Mouse (Mus musculus) olfactory bulb, adult 2 months (tissue): ENCODE data around the gene Psmd13. TPM values are rescaled to one million over a fixed set of nuclear protein-coding genes. Genes with fewer than 3 reads are reported as not detected.
"Not testable (repeated sequence)": the region's sequence is repeated elsewhere in the genome, so short reads cannot be mapped to it uniquely, and the experiment has no call there.

Source experiments
- H3K27ac ChIP-seq: fragments of 200-500 bp; 2 replicates; pipeline ENCODE4 v1.5.1; 2012; ENCODE audit warnings: low read depth, low read length; ENCODE audit not compliant: insufficient read depth
- H3K4me1 ChIP-seq: fragments of 200-500 bp; 2 replicates; pipeline ENCODE4 v1.6.1; 2012; ENCODE audit warnings: low read length; ENCODE audit not compliant: control insufficient read depth, insufficient read depth
- H3K4me3 ChIP-seq: fragments of 200-500 bp; 2 replicates; pipeline ENCODE4 v1.5.1; 2012; ENCODE audit warnings: mild to moderate bottlenecking, low read depth, low read length, moderate library complexity; ENCODE audit not compliant: insufficient read depth
- CTCF ChIP-seq: fragments of 200-500 bp; IDR thresholded peaks from 2 replicates; pipeline ENCODE4 v1.5.1; 2012; ENCODE audit warnings: low read depth, mild to moderate bottlenecking, low read length, moderate library complexity; ENCODE audit not compliant: insufficient read depth
- POLR2A ChIP-seq: fragments of 200-500 bp; IDR thresholded peaks from 2 replicates; pipeline ENCODE4 v1.6.1; 2012; ENCODE audit warnings: mild to moderate bottlenecking, low read depth, low read length, moderate library complexity; ENCODE audit not compliant: insufficient read depth
- WGBS: fragments of 180-500 bp; shearing (Covaris S2); methylation state at CpG from one replicate; pipeline ENCODE4 v1.1.7; 2018; 5-methylcytosine and 5-hydroxymethylcytosine counted together
- polyA plus RNA-seq: library from polyadenylated mRNA; stranded (reverse); fragments of >200 nt; gene quantifications from 2 replicates; pipeline ENCODE4 v1.2.4, GENCODE M21; 2012; ENCODE audit warnings: low replicate concordance; ENCODE audit not compliant: missing spikeins, insufficient read depth, insufficient read length

Gene Psmd13
- polyA plus RNA-seq, 1 experiment: not detected

DNA sequence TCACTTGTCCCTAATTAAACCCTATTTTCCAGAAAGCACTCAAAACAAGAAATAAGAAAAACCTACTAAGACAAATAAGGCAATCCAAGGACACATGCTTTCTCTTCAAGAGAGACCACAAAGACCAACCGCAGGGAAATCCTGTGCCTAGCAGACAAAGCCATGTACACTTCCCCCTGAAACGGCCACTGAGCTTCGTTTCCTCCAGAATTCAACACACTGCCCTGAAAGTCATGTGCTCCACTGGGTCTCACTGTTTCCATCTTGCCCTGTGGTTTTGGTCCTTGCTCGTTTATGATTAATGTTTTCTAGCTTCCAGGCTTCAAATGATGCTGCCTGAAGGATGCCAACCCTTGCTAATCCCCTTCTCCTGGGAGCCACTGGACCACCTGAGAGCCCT lies 7.5 kb upstream of the Psmd13 start:
- WGBS: 59% methylated on average over 4 of the region's 4 CpGs
- no peak for TF ChIP-seq CTCF
- TF ChIP-seq POLR2A: no peak

GRCm38 (mm10) chr7:140877364-140877763 lies 4.4 kb upstream of the Psmd13 start:
- no peak overlapping the region for H3K4me3 ChIP-seq
- no peak overlapping the region for H3K27ac ChIP-seq
- 84% methylated on average over 6 of the region's 6 CpGs for WGBS
- H3K4me1 ChIP-seq: peaks cover 3% of the 10 kb centered on the region; the same call in 1 of the 2 replicates
- no peak for TF ChIP-seq CTCF
- no peak for TF ChIP-seq POLR2A

More for the DNA sequence above, 7.5 kb upstream of the Psmd13 start:
- H3K4me1 ChIP-seq: no peaks in the 10 kb centered on the region; the same call in 1 of the 2 replicates
- H3K4me3 ChIP-seq: no peak overlapping the region
- no peak overlapping the region for H3K27ac ChIP-seq

GRCm38 (mm10) chr7:140879355-140879754 lies 2.4 kb upstream of the Psmd13 start:
- Histone ChIP-seq H3K27ac (no peak overlapping the region), H3K4me3 (no peak overlapping the region), H3K4me1 (peaks cover 3% of the 10 kb centered on the region; the same call in 1 of the 2 replicates)
- TF ChIP-seq CTCF: no peak
- TF ChIP-seq POLR2A: no peak
- WGBS: 93% methylated on average over 7 of the region's 7 CpGs

DNA sequence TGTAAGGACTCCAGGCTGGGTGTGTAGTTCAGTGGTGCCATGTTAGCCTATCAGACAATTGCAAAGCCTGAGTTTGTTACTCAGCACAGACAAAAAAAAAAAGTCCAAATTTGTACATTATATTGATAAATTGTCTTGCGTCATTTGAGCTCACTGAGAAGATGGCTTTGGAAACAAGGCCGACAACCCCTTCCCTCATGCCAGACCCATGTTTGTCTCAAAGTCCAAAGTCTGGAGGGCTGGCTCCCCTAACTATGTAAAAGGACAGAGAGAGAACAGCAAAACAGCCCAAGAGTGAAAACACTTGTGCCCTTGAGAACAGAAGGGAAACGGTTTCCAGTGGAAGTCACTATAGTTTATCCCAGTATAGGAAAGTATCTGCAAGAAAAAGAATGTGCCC lies 1.3 kb upstream of the Psmd13 start:
- WGBS: 77% methylated on average over 3 of the region's 3 CpGs
- H3K27ac ChIP-seq: no peak overlapping the region
- no peak overlapping the region for H3K4me3 ChIP-seq
- H3K4me1 ChIP-seq: peaks cover 3% of the 10 kb centered on the region; the same call in 1 of the 2 replicates
- no peak for TF ChIP-seq POLR2A
- TF ChIP-seq CTCF: no peak

GRCm38 (mm10) chr7:140880865-140881515 lies 778 bp upstream of the Psmd13 start:
- 8% methylated on average over 8 of the region's 8 CpGs for WGBS
- Histone ChIP-seq H3K4me3 (peak overlapping the region; percentile 93), H3K27ac (peak overlapping the region; percentile 45; the same call in 1 of the 2 replicates), H3K4me1 (peaks cover 3% of the 10 kb centered on the region; the same call in 1 of the 2 replicates)
- TF ChIP-seq CTCF (no peak), POLR2A (no peak)

GRCm38 (mm10) chr7:140882469-140882803 lies 668 bp downstream of the Psmd13 start:
- H3K27ac ChIP-seq: no peak overlapping the region
- peaks cover 3% of the 10 kb centered on the region; the same call in 1 of the 2 replicates for H3K4me1 ChIP-seq
- WGBS: under 1% methylated on average over 12 of the region's 12 CpGs
- no peak for TF ChIP-seq CTCF
- TF ChIP-seq POLR2A: no peak
- H3K4me3 ChIP-seq: peak overlapping the region; percentile 93

- H3K27ac ChIP-seq, H3K4me1 ChIP-seq, H3K4me3 ChIP-seq: not testable (repeated sequence)
- WGBS: 96% methylated on average over 16 of the region's 16 CpGs
These were observed 8.9 kb downstream of the Psmd13 start for GRCm38 (mm10) chr7:140890636-140891035.

GRCm38 (mm10) chr7:140894031-140894430 lies 12.3 kb downstream of the Psmd13 start:
- no peaks in the 10 kb centered on the region for H3K4me1 ChIP-seq
- WGBS: 55% methylated on average over 7 of the region's 7 CpGs
- no peak overlapping the region for H3K27ac ChIP-seq
- TF ChIP-seq CTCF (no peak), POLR2A (no peak)
- no peak overlapping the region for H3K4me3 ChIP-seq

DNA sequence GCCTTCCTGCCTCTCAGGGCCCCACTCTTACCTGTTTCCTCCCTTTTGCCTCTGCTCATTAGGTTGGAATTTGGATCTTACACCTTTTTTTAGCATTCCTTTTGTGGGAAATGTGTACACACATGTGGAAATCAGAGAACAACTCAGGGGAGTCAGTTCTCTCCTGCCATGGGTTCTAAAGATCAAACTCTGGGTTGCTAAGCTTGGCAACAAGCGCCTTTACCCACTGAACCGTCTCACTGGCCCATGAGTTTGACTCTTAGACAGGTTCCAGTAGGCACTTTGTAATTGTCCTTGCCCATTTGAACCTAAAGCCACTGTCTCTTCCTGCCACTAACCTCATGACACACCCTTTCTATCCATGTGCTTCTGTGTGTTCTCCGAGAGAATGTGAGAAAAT lies 12.8 kb downstream of the Psmd13 start:
- TF ChIP-seq POLR2A: no peak
- no peak for TF ChIP-seq CTCF
- no peak overlapping the region for H3K4me3 ChIP-seq
- H3K4me1 ChIP-seq: no peaks in the 10 kb centered on the region
- 85% methylated on average over 3 of the region's 3 CpGs for WGBS
- no peak overlapping the region for H3K27ac ChIP-seq

DNA sequence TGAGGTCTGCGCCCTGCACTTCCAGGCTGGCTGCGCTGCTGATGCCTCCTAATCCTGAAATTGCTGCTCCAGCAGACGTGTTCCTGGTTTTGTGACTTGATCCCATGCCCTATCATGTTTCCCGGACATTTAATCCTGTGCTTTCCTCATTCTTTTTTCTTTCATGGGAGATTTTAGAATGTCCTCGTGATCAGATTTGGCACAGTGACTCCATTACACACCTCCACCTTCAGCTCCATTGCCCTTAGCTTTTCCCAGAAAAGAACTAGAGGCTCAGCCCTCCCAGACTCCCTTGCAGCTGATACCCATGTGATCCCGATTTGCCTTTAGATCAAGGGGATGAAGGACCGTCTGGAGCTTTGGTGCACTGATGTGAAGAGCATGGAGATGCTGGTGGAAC lies 16.1 kb downstream of the Psmd13 start:
- WGBS: 89% methylated on average over 7 of the region's 7 CpGs
- Histone ChIP-seq H3K27ac (no peak overlapping the region), H3K4me3 (no peak overlapping the region), H3K4me1 (no peaks in the 10 kb centered on the region)
- TF ChIP-seq POLR2A (no peak), CTCF (no peak)
